Mouse (Mus musculus) spleen, adult 2 months (tissue): ENCODE data around the gene Olfr655. TPM values are rescaled to one million over a fixed set of nuclear protein-coding genes. Genes with fewer than 3 reads are reported as not detected.
A peak's percentile ranks its signal among the peaks of the same experiment; 100 is the strongest.

ENCODE experiments used
- DNase-seq, 2 experiments: peaks; one replicate each; pipeline versions ENCODE4 v3.0.0 to v3.0.0-alpha.2; 2012 to 2021; ENCODE audit warnings: low spot score in 2 of 2, low read depth in 1 of 2
- H3K27ac ChIP-seq: fragments of 200-500 bp; 2 replicates; pipeline ENCODE4 v1.5.1; 2012; ENCODE audit warnings: low read length, inconsistent platforms; ENCODE audit not compliant: insufficient read depth
- H3K27me3 ChIP-seq: fragments of 200-500 bp; 2 replicates; pipeline ENCODE4 v1.6.1; 2012; ENCODE audit warnings: mild to moderate bottlenecking, moderate library complexity, low read length, inconsistent platforms; ENCODE audit not compliant: control insufficient read depth, insufficient read depth
- H3K36me3 ChIP-seq: fragments of 200-500 bp; 2 replicates; pipeline ENCODE4 v1.6.1; 2012; ENCODE audit warnings: mild to moderate bottlenecking, low read length, inconsistent platforms; ENCODE audit not compliant: control insufficient read depth, insufficient read depth
- H3K4me1 ChIP-seq: fragments of 200-500 bp; 2 replicates; pipeline ENCODE4 v1.6.1; 2011; ENCODE audit warnings: inconsistent platforms; ENCODE audit not compliant: control insufficient read depth, insufficient read depth, insufficient read length
- H3K4me3 ChIP-seq: fragments of 200-500 bp; 2 replicates; pipeline ENCODE4 v1.5.1; 2011; ENCODE audit warnings: mild to moderate bottlenecking, inconsistent platforms; ENCODE audit not compliant: insufficient read depth, insufficient read length; ENCODE audit errors: extremely low read depth
- CTCF ChIP-seq: fragments of 200-500 bp; IDR thresholded peaks from 2 replicates; pipeline ENCODE4 v1.5.1; 2011; ENCODE audit warnings: mild to moderate bottlenecking, inconsistent platforms; ENCODE audit not compliant: insufficient read depth, insufficient read length, insufficient replicate concordance; ENCODE audit errors: extremely low read depth
- POLR2A ChIP-seq: fragments of 200-500 bp; IDR thresholded peaks from 2 replicates; pipeline ENCODE4 v1.6.1; 2011; ENCODE audit warnings: low read depth, low read length, inconsistent platforms
- WGBS: fragments of 180-500 bp; shearing (Covaris S2); methylation state at CpG from one replicate; pipeline ENCODE4 v1.1.7; 2018; 5-methylcytosine and 5-hydroxymethylcytosine counted together
- polyA plus RNA-seq: library from polyadenylated mRNA; depleted of rRNA; stranded (reverse); fragments of >200 nt; gene quantifications from 2 replicates; pipeline ENCODE4 v1.2.3, GENCODE M21; 2012; rRNA removed

Gene Olfr655
- not detected in 2 replicates for polyA plus RNA-seq

- H3K27me3 ChIP-seq: no peaks in the 10 kb centered on the region
- no peaks in the 10 kb centered on the region for H3K36me3 ChIP-seq
- 89% methylated on average over 2 of the region's 2 CpGs for WGBS
- DNase-seq: no peak
- H3K4me3 ChIP-seq: no peak within 1 kb of the TSS
- TF ChIP-seq POLR2A: no peak
- no peak for TF ChIP-seq CTCF
- H3K4me1 ChIP-seq: no peaks in the 10 kb centered on the region
- no peak within 1 kb of the TSS for H3K27ac ChIP-seq
Measured at GRCm38 (mm10) chr7:104601679-104602078, at the start of gene Olfr655. TSS of gene Olfr655 (minus strand) at chr7:104601779.

DNA sequence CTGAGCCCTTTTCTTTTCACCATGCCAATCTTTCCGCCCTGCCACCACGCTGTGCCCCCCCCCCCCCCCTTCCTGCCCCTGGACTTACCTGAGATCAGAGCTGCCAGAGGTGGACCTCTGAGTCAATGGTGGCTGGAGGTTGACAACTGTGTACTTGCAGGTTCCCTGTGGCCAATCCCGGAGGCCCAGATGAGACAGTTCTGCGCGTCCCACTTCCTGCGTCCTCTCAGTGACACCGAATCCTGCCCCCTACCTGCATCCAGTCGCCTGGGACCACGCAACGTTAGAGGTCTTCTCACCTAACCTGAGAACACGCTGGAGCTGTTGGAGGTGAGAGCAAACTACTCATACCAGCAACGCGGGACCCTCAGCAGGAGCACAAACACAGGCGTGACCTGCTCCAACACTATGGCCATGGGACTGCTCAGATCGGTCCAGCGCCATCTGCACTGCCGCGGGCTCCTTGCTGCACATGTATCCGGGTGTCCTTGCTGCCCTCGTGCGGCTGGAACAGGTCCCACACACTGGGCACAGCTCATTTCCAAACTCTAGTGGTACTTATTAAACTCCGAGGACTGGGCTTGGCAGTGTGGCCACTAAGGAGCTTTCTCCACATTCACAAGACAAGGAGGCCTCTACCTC is 45.4 kb upstream of the Olfr655 start, which contains the start of gene Olfr658:
Gene Olfr658, minus strand, starts transcription at position 465 of the 642 bp plus-strand sequence.
- H3K36me3 ChIP-seq: no peaks in the 10 kb centered on the region
- peak; percentile 9 to 52 for DNase-seq
- 32% methylated on average over 21 of the region's 22 CpGs for WGBS
- H3K4me1 ChIP-seq: no peaks in the 10 kb centered on the region; the same call in 1 of the 2 replicates
- H3K27me3 ChIP-seq: no peaks in the 10 kb centered on the region
- peak; percentile 49; the same call in 1 of the 2 replicates for TF ChIP-seq CTCF
- TF ChIP-seq POLR2A: no peak
- no peak within 1 kb of the TSS for H3K27ac ChIP-seq
- peak within 1 kb of the TSS; percentile 57 for H3K4me3 ChIP-seq

DNA sequence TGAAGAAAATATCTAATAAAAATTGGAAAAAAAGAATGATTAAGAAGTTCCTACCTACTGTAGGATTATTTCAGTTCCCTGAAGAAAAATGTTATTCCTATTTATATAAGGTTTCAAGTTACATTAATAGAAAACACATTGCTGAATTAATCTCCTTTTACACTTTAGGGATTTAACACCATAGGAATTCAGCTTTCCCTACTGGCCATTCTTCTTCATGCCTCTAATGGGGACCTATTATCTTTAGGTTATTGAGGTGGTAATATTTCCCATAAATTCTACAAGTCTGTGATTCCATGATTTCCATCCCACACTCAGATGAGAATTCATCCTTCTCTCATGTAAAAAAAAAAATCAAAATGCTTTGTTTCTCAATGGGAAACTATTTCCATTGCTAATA is 22.9 kb upstream of the Olfr655 start, which contains the start of gene Olfr657:
Gene Olfr657, plus strand, starts transcription at position 301 of the 400 bp plus-strand sequence.
- no peaks in the 10 kb centered on the region for H3K36me3 ChIP-seq
- no peaks in the 10 kb centered on the region for H3K27me3 ChIP-seq
- no peak within 1 kb of the TSS for H3K4me3 ChIP-seq
- TF ChIP-seq CTCF: no peak
- no peak within 1 kb of the TSS for H3K27ac ChIP-seq
- DNase-seq: no peak
- H3K4me1 ChIP-seq: no peaks in the 10 kb centered on the region

- no peak for DNase-seq
- TF ChIP-seq POLR2A (no peak), CTCF (no peak)
- H3K4me3 ChIP-seq: no peak within 1 kb of the TSS
- no peaks in the 10 kb centered on the region for H3K36me3 ChIP-seq
- H3K27ac ChIP-seq: no peak within 1 kb of the TSS
- no peaks in the 10 kb centered on the region for H3K27me3 ChIP-seq
- no peaks in the 10 kb centered on the region for H3K4me1 ChIP-seq
- 85% methylated on average over 4 of the region's 4 CpGs for WGBS
Measured at GRCm38 (mm10) chr7:104613655-104614054, 12.1 kb upstream of the Olfr655 start, which contains the start of gene Olfr656. TSS of gene Olfr656 (plus strand) at chr7:104613955.

- no peak overlapping the region for H3K4me3 ChIP-seq
- no peaks in the 10 kb centered on the region for H3K4me1 ChIP-seq
- H3K36me3 ChIP-seq: no peaks in the 10 kb centered on the region
- no peak overlapping the region for H3K27ac ChIP-seq
- TF ChIP-seq CTCF (no peak), POLR2A (no peak)
- no peaks in the 10 kb centered on the region for H3K27me3 ChIP-seq
- no peak for DNase-seq
Measured at GRCm38 (mm10) chr7:104604727-104605126, 3.1 kb upstream of the Olfr655 start.

DNA sequence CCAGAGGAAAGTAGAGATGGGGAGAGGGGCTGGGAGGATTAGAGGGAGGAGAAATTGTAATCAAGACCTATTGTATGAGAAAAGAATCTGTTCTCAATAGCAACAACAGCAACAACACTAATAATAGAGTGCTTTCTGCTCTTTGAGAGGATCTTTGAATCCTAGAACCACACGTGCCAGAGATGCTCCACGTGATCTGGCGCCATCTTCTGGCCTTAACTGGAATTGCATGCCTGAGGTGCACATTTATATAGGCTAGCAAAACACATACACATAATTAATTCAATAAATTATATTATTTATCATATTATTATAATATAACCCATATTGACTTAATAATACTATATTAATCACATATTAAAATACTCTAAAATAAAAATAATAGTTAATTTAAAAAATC is 1.6 kb upstream of the Olfr655 start:
- Histone ChIP-seq H3K36me3 (no peaks in the 10 kb centered on the region), H3K27me3 (no peaks in the 10 kb centered on the region), H3K27ac (no peak overlapping the region), H3K4me1 (no peaks in the 10 kb centered on the region), H3K4me3 (no peak overlapping the region)
- TF ChIP-seq CTCF: peak; percentile 73; the same call in 1 of the 2 replicates
- no peak for TF ChIP-seq POLR2A
- WGBS: 14% methylated on average over 3 of the region's 3 CpGs
- peak; percentile 33 to 57 for DNase-seq

DNA sequence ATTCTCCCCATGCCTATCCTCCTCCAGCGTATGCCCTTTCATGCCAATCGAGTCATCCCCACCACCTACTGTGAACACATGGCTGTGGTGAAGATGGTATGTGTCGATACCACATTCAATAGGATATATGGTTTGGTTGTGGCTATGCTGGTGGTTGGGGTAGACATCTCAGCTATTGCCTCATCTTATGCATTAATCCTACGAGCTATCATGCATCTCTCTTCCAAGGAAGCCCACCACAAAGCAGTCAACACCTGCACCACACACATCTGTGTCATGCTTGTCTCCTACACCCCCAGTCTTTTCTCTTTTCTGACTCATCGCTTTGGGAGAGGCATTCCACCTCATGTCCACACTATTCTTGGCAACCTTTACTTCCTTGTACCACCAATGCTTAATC is 13.3 kb downstream of the Olfr655 start:
- no peak for TF ChIP-seq POLR2A
- no peak for TF ChIP-seq CTCF
- no peak for DNase-seq
- H3K4me1 ChIP-seq: no peaks in the 10 kb centered on the region
- no peaks in the 10 kb centered on the region for H3K27me3 ChIP-seq
- H3K36me3 ChIP-seq: no peaks in the 10 kb centered on the region
- H3K4me3 ChIP-seq: no peak overlapping the region
- H3K27ac ChIP-seq: no peak overlapping the region
- WGBS: 81% methylated on average over 5 of the region's 5 CpGs
